Mouse (Mus musculus): ENCODE measurements around the gene Ndufb6.

GRCm38 (mm10) chr4:40289046-40289445 lies 9.8 kb upstream of the Ndufb6 start:
- TF ChIP-seq CTCF (IDR thresholded peaks at IDR 0.05; ENCODE audit: extremely low read depth, insufficient read depth, low read length) (no peak), POLR2A (IDR thresholded peaks at IDR 0.05; ENCODE audit: extremely low read depth, insufficient read depth, low read length) (no peak)
